In genomic region chr11:84919276-84919675, GRCm38 (mm10) we compare ENCODE assay signal across 8 mouse cellular contexts. TPM values are rescaled to one million over a fixed set of nuclear protein-coding genes. Genes with fewer than 3 reads are reported as not detected.
DNase-seq lines count a peak whose midpoint lies in the region; ATAC-seq and TF ChIP-seq lines count a peak whose summit lies in the region.

No protein-coding gene starts in this region.

- ATAC-seq in forebrain, postnatal 0 days = no peak
- no peak for ATAC-seq in forebrain, embryonic 16.5 days
- ATAC-seq in hematopoietic stem cell, adult 5-6 weeks (replicated peaks in 1 of 2; ENCODE audit: insufficient read depth in 1 of 2, low FRiP score in 2 of 2, low TSS enrichment in 1 of 2, low read depth in 1 of 2, poor library complexity in 2 of 2, severe bottlenecking in 2 of 2) = peak; percentile 19 to 37; a peak in 1 of 4 replicates

- no peak overlapping the region for H3K27ac ChIP-seq in forebrain, postnatal 0 days (ENCODE audit: low read depth, low read length)
- H3K27ac ChIP-seq in forebrain, embryonic 16.5 days (ENCODE audit: low read length) = no peak overlapping the region

- no peaks in the 10 kb centered on the region for H3K36me3 ChIP-seq in forebrain, postnatal 0 days (ENCODE audit: insufficient read depth)
- no peaks in the 10 kb centered on the region for H3K36me3 ChIP-seq in forebrain, embryonic 16.5 days (ENCODE audit: control insufficient read depth, insufficient read depth)

- no peak overlapping the region for H3K4me3 ChIP-seq in forebrain, postnatal 0 days (ENCODE audit: low read depth, low read length)
- no peak overlapping the region for H3K4me3 ChIP-seq in forebrain, embryonic 16.5 days (replicated peaks; ENCODE audit: low read length)

- H3K4me2 ChIP-seq in forebrain, postnatal 0 days (ENCODE audit: low read depth) = no peak overlapping the region
- H3K4me2 ChIP-seq in forebrain, embryonic 16.5 days (ENCODE audit: low read length) = no peak overlapping the region

- TF ChIP-seq CTCF in forebrain, postnatal 0 days (IDR thresholded peaks at IDR 0.05; ENCODE audit: low read depth) = peak; percentile 49

- H3K9ac ChIP-seq in forebrain, postnatal 0 days = no peak overlapping the region
- H3K9ac ChIP-seq in forebrain, embryonic 16.5 days (replicated peaks; ENCODE audit: low read depth, low read length) = no peak overlapping the region

- no peaks in the 10 kb centered on the region for H3K27me3 ChIP-seq in forebrain, postnatal 0 days (ENCODE audit: insufficient read depth, low read length)
- no peaks in the 10 kb centered on the region for H3K27me3 ChIP-seq in forebrain, embryonic 16.5 days (replicated peaks; ENCODE audit: control insufficient read depth, insufficient read depth, low read length)

- H3K9me3 ChIP-seq in forebrain, postnatal 0 days (ENCODE audit: low read length) = no peaks in the 10 kb centered on the region
- no peaks in the 10 kb centered on the region for H3K9me3 ChIP-seq in forebrain, embryonic 16.5 days (ENCODE audit: control insufficient read depth, low read length)

- 29% methylated on average over 3 of the region's 3 CpGs for WGBS in forebrain, postnatal 0 days
- WGBS in forebrain, embryonic 16.5 days = 31% methylated on average over 3 of the region's 3 CpGs

- H3K4me1 ChIP-seq in forebrain, postnatal 0 days (ENCODE audit: insufficient read depth) = peaks cover 7% of the 10 kb centered on the region; the same call in 1 of the 2 replicates
- peaks cover 18% of the 10 kb centered on the region for H3K4me1 ChIP-seq in forebrain, embryonic 16.5 days (replicated peaks; ENCODE audit: control insufficient read depth, insufficient read depth, low read length)

- DNase-seq in forebrain, postnatal 0 days = peak; percentile 18
- DNase-seq in right cerebral cortex, postnatal 14 days = peak; percentile 36
- DNase-seq in right cerebral cortex, adult 2 months (ENCODE audit: low spot score in 2 of 2) = no peak
- peak; percentile 56 for DNase-seq in c-Kit-positive CD71-positive TER-119-negative erythroid progenitor cells, embryonic 14.5 days (ENCODE audit: low read depth)
- peak; percentile 60 for DNase-seq in retina, embryonic 14.5 days (ENCODE audit: low spot score)
- DNase-seq in Muller cell, postnatal 12 days (ENCODE audit: inconsistent ontology term) = no peak

RNA-seq across cellular contexts. Expression of gene Znhit3, which starts 3.1 kb away (rescaled TPM):
- 40.0 and 50.7 TPM in 2 replicates for total RNA-seq in forebrain, postnatal 0 days (2014; rRNA removed)
- 83.9 and 96.1 TPM in 2 replicates for polyA plus RNA-seq in forebrain, postnatal 0 days (2015; fragmentation: Nextera tagmentation; extraction: Ambion mirVana)
- 60.8 and 66.9 TPM in 2 replicates for polyA plus RNA-seq in forebrain, embryonic 16.5 days (2015; fragmentation: Nextera tagmentation; extraction: Ambion mirVana)
- 26.1 and 41.6 TPM in 2 replicates for total RNA-seq in hematopoietic stem cell, adult 5-6 weeks (2017)

RNA-seq across cellular contexts. Expression of gene Car4, which starts 38.3 kb away (rescaled TPM):
- total RNA-seq in forebrain, postnatal 0 days (2014; rRNA removed) = 1.2 and 4.2 TPM in 2 replicates
- 10.6 and 12.8 TPM in 2 replicates for polyA plus RNA-seq in forebrain, postnatal 0 days (2015; fragmentation: Nextera tagmentation; extraction: Ambion mirVana)
- polyA plus RNA-seq in forebrain, embryonic 16.5 days (2015; fragmentation: Nextera tagmentation; extraction: Ambion mirVana) = 2.5 and 2.6 TPM in 2 replicates
- total RNA-seq in hematopoietic stem cell, adult 5-6 weeks (2017) = not detected in 2 replicates

RNA-seq across cellular contexts. Expression of gene Pigw, which starts 39.2 kb away (rescaled TPM):
- 2.8 and 3.3 TPM in 2 replicates for total RNA-seq in forebrain, postnatal 0 days (2014; rRNA removed)
- 1.3 and 2.3 TPM in 2 replicates for polyA plus RNA-seq in forebrain, postnatal 0 days (2015; fragmentation: Nextera tagmentation; extraction: Ambion mirVana)
- polyA plus RNA-seq in forebrain, embryonic 16.5 days (2015; fragmentation: Nextera tagmentation; extraction: Ambion mirVana) = 2.7 and 3.7 TPM in 2 replicates
- 6.3 and 6.5 TPM in 2 replicates for total RNA-seq in hematopoietic stem cell, adult 5-6 weeks (2017)

RNA-seq across cellular contexts. Expression of gene Myo19, which starts 39.3 kb away (rescaled TPM):
- total RNA-seq in forebrain, postnatal 0 days (2014; rRNA removed) = 7.5 TPM in 2 replicates
- 3.0 and 3.6 TPM in 2 replicates for polyA plus RNA-seq in forebrain, postnatal 0 days (2015; fragmentation: Nextera tagmentation; extraction: Ambion mirVana)
- polyA plus RNA-seq in forebrain, embryonic 16.5 days (2015; fragmentation: Nextera tagmentation; extraction: Ambion mirVana) = 5.1 and 6.5 TPM in 2 replicates
- total RNA-seq in hematopoietic stem cell, adult 5-6 weeks (2017) = 1.8 and 4.1 TPM in 2 replicates

RNA-seq across cellular contexts. Expression of gene Ggnbp2, which starts 48.7 kb away (rescaled TPM):
- 58.4 and 70.8 TPM in 2 replicates for total RNA-seq in forebrain, postnatal 0 days (2014; rRNA removed)
- polyA plus RNA-seq in forebrain, postnatal 0 days (2015; fragmentation: Nextera tagmentation; extraction: Ambion mirVana) = 47.6 and 68.2 TPM in 2 replicates
- polyA plus RNA-seq in forebrain, embryonic 16.5 days (2015; fragmentation: Nextera tagmentation; extraction: Ambion mirVana) = 71.4 and 73.3 TPM in 2 replicates
- 138 and 163 TPM in 2 replicates for total RNA-seq in hematopoietic stem cell, adult 5-6 weeks (2017)

Comparison
In these comparisons a context has a peak if more than half of its experiments do, and no peak if none do; other contexts are left out.
1. DNase-seq: peak in forebrain, postnatal 0 days (single experiment), right cerebral cortex, postnatal 14 days (single experiment), c-Kit-positive CD71-positive TER-119-negative erythroid progenitor cells, embryonic 14.5 days (single experiment) and retina, embryonic 14.5 days (single experiment); none in right cerebral cortex, adult 2 months (0 of 2) and Muller cell, postnatal 12 days (single experiment).
2. ATAC-seq: peak in hematopoietic stem cell, adult 5-6 weeks (2 of 2); none in forebrain, postnatal 0 days (single experiment) and forebrain, embryonic 16.5 days (single experiment).